Mouse (Mus musculus): ENCODE measurements around the gene Tnip3. TPM values are rescaled to one million over a fixed set of nuclear protein-coding genes. Genes with fewer than 3 reads are reported as not detected.

Tnip3 gene
- polyA plus RNA-seq, 1 experiment from 2014 or later = 0.84 TPM

DNA sequence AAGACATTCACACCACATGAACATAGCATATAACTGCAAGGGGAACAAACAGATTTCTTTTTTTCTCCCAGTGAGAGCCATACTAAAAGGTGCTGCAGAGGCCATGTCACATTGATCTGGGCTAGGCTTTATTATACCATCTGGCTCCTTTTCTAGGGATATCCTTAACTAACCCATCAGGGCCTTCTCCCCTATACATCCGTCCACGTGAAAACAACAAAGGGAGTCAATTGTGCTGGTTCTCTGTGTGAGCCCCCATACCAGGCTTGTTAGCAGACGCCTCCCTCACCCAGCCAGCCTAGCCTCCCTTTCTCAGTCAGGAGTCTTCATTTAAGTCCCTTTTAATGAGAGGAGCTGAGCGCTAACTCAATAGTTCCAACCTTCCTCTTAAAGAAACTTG, 119.0 kb downstream of the Tnip3 start:
- Histone ChIP-seq H3K9ac (ENCODE audit: low read length) (no peak overlapping the region), H3K27ac (replicated peaks) (no peak overlapping the region), H3K9me3 (ENCODE audit: control insufficient read depth, low read length) (no peaks in the 10 kb centered on the region), H3K4me2 (replicated peaks; ENCODE audit: low read depth) (no peak overlapping the region), H3K36me3 (ENCODE audit: control insufficient read depth, insufficient read depth, low read length) (no peaks in the 10 kb centered on the region), H3K4me1 (replicated peaks; ENCODE audit: control insufficient read depth, insufficient read depth) (no peaks in the 10 kb centered on the region), H3K4me3 (ENCODE audit: low read depth, low read length) (no peak overlapping the region), H3K27me3 (ENCODE audit: control insufficient read depth, insufficient read depth, low read length) (no peaks in the 10 kb centered on the region)
- ATAC-seq (ENCODE audit: low FRiP score, low TSS enrichment) (no peak), DNase-seq (ENCODE audit: low spot score) (no peak)
- TF ChIP-seq CTCF (IDR thresholded peaks at IDR 0.05; ENCODE audit: low read depth) (no peak), EP300 (optimal IDR thresholded peaks at IDR 0.05) (no peak)
- WGBS = 67% methylated on average over 4 of the region's 4 CpGs

DNA sequence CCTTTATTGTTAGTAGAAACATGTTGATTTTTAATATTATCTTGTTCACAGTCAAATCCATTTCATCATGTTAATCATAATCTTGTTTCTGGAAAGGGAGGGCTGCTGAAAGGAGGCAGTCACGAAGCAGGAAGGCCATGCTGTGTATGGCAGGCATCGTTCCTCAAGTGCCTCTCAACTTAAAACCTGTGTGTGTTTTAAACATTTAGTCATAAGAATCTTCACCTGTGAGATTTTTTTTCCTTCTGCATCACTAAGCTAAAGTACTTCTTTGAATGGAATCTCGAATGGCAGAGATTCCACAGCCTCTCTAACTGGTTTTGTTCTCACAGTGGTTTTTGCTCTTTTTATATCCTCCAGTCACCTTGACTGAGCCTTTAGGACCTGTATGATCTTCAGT, 121.3 kb downstream of the Tnip3 start:
- 65% methylated on average over 3 of the region's 3 CpGs for WGBS
- no peak for TF ChIP-seq CTCF (IDR thresholded peaks at IDR 0.05; ENCODE audit: low read depth)
- TF ChIP-seq EP300 (optimal IDR thresholded peaks at IDR 0.05) = no peak
- no peak overlapping the region for H3K4me3 ChIP-seq (ENCODE audit: low read depth, low read length)
- ATAC-seq (ENCODE audit: low FRiP score, low TSS enrichment) = no peak
- DNase-seq (ENCODE audit: low spot score) = no peak
- no peak overlapping the region for H3K27ac ChIP-seq (replicated peaks)
- no peaks in the 10 kb centered on the region for H3K36me3 ChIP-seq (ENCODE audit: control insufficient read depth, insufficient read depth, low read length)
- no peaks in the 10 kb centered on the region for H3K9me3 ChIP-seq (ENCODE audit: control insufficient read depth, low read length)
- no peaks in the 10 kb centered on the region for H3K4me1 ChIP-seq (replicated peaks; ENCODE audit: control insufficient read depth, insufficient read depth)
- no peak overlapping the region for H3K9ac ChIP-seq (ENCODE audit: low read length)
- H3K4me2 ChIP-seq (replicated peaks; ENCODE audit: low read depth) = no peak overlapping the region
- no peaks in the 10 kb centered on the region for H3K27me3 ChIP-seq (ENCODE audit: control insufficient read depth, insufficient read depth, low read length)

DNA sequence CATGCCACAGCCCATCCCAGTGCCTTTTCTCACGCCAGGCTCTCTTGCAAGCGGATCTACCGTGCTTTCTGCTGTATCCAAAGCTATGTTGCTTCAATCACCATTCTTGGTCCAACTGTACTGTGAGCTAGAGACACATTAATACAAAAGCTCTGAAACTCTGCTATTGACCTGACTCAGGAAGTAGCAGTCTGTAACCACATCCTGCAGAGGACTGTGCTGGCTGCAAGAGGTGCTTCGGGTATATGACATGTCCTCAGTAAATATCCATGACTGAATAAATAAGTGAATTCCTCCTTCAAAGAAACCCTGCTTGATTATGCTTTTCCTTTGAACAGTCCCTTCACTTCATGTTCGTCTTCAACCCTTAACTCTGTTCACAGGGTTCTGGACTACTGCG, 122.6 kb downstream of the Tnip3 start:
- H3K4me3 ChIP-seq (ENCODE audit: low read depth, low read length) = no peak overlapping the region
- DNase-seq (ENCODE audit: low spot score) = no peak
- WGBS = 79% methylated on average over 6 of the region's 6 CpGs
- H3K27ac ChIP-seq (replicated peaks) = no peak overlapping the region
- no peaks in the 10 kb centered on the region for H3K36me3 ChIP-seq (ENCODE audit: control insufficient read depth, insufficient read depth, low read length)
- no peak overlapping the region for H3K4me2 ChIP-seq (replicated peaks; ENCODE audit: low read depth)
- no peak for ATAC-seq (ENCODE audit: low FRiP score, low TSS enrichment)
- H3K4me1 ChIP-seq (replicated peaks; ENCODE audit: control insufficient read depth, insufficient read depth) = no peaks in the 10 kb centered on the region
- no peaks in the 10 kb centered on the region for H3K27me3 ChIP-seq (ENCODE audit: control insufficient read depth, insufficient read depth, low read length)
- H3K9me3 ChIP-seq (ENCODE audit: control insufficient read depth, low read length) = no peaks in the 10 kb centered on the region
- TF ChIP-seq CTCF (IDR thresholded peaks at IDR 0.05; ENCODE audit: low read depth) = no peak
- no peak for TF ChIP-seq EP300 (optimal IDR thresholded peaks at IDR 0.05)
- H3K9ac ChIP-seq (ENCODE audit: low read length) = no peak overlapping the region

DNA sequence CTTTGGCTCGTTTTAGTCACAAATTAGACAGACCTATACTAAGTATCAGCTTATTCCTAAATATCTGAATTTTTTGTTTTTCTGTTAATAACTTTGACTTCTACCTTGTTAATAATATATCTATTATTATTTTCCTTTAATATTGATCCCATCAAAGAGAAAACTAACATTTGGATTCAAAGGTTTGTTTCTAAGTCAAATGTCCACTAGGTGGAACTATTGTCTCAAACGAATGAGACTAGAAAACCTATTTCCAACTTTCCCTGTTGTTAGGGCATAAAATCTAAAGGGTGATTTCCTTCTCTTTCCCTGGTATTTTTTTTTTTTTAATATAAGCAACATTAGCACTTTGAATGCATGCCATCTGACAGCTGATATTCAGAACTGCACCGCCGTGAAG, 126.3 kb downstream of the Tnip3 start:
- TF ChIP-seq EP300 (optimal IDR thresholded peaks at IDR 0.05) = no peak
- TF ChIP-seq CTCF (IDR thresholded peaks at IDR 0.05; ENCODE audit: low read depth) = peak; percentile 77
- Histone ChIP-seq H3K36me3 (ENCODE audit: control insufficient read depth, insufficient read depth, low read length) (no peaks in the 10 kb centered on the region), H3K4me2 (replicated peaks; ENCODE audit: low read depth) (no peak overlapping the region), H3K27ac (replicated peaks) (no peak overlapping the region), H3K4me1 (replicated peaks; ENCODE audit: control insufficient read depth, insufficient read depth) (no peaks in the 10 kb centered on the region), H3K9me3 (ENCODE audit: control insufficient read depth, low read length) (no peaks in the 10 kb centered on the region), H3K27me3 (ENCODE audit: control insufficient read depth, insufficient read depth, low read length) (no peaks in the 10 kb centered on the region), H3K4me3 (ENCODE audit: low read depth, low read length) (no peak overlapping the region), H3K9ac (ENCODE audit: low read length) (no peak overlapping the region)
- DNase-seq (ENCODE audit: low spot score) (no peak), ATAC-seq (ENCODE audit: low FRiP score, low TSS enrichment) (no peak)
- WGBS = 23% methylated on average over 4 of the region's 4 CpGs

DNA sequence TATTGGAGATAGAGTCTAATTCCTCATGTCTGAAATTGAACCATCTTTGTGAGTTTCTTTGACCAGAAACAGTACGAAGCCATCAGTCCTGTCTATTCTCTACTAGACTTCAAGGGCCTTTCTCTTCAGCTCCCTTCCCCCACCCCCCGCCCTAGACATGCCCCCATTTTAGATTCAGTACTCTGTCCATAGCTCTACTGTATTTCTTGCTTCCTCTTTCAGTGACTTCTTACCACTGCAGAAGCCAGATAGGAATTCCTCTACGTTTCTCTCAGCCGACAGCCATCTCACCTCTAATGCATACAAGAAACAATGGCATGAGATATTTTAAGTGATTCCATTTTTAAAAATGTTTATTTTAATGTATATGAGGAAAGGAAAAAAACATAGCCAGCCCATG, 136.2 kb downstream of the Tnip3 start:
- no peak overlapping the region for H3K4me2 ChIP-seq (replicated peaks; ENCODE audit: low read depth)
- no peaks in the 10 kb centered on the region for H3K27me3 ChIP-seq (ENCODE audit: control insufficient read depth, insufficient read depth, low read length)
- no peak overlapping the region for H3K9ac ChIP-seq (ENCODE audit: low read length)
- no peak overlapping the region for H3K27ac ChIP-seq (replicated peaks)
- no peak overlapping the region for H3K4me3 ChIP-seq (ENCODE audit: low read depth, low read length)
- H3K9me3 ChIP-seq (ENCODE audit: control insufficient read depth, low read length) = no peaks in the 10 kb centered on the region
- no peaks in the 10 kb centered on the region for H3K36me3 ChIP-seq (ENCODE audit: control insufficient read depth, insufficient read depth, low read length)
- 63% methylated on average over 4 of the region's 4 CpGs for WGBS
- DNase-seq (ENCODE audit: low spot score) = no peak
- TF ChIP-seq EP300 (optimal IDR thresholded peaks at IDR 0.05) = no peak
- TF ChIP-seq CTCF (IDR thresholded peaks at IDR 0.05; ENCODE audit: low read depth) = no peak
- H3K4me1 ChIP-seq (replicated peaks; ENCODE audit: control insufficient read depth, insufficient read depth) = no peaks in the 10 kb centered on the region
- ATAC-seq (ENCODE audit: low FRiP score, low TSS enrichment) = no peak

DNA sequence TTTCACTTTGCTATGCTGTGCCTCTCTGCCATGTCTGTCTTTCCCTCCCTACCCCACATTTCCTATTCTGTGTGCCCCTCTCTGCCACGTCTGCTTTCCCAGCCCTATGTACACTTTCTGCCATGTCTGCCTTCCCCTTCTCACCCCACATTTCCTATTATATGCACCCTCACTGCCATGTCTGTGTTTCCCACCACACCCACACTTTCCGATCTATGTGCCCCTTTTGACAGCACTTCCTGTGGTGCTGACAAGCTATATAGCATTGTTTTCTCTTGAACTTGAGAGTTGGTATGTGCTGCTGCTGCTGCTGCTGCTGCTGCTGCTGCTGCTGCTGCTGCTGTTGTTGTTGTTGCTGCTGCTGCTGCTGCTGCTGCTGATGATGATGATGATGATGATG, 136.9 kb downstream of the Tnip3 start:
- DNase-seq (ENCODE audit: low spot score) = no peak
- Histone ChIP-seq H3K9me3 (ENCODE audit: control insufficient read depth, low read length) (no peaks in the 10 kb centered on the region), H3K9ac (ENCODE audit: low read length) (no peak overlapping the region), H3K27me3 (ENCODE audit: control insufficient read depth, insufficient read depth, low read length) (no peaks in the 10 kb centered on the region), H3K4me2 (replicated peaks; ENCODE audit: low read depth) (no peak overlapping the region), H3K4me1 (replicated peaks; ENCODE audit: control insufficient read depth, insufficient read depth) (no peaks in the 10 kb centered on the region), H3K27ac (replicated peaks) (no peak overlapping the region), H3K4me3 (ENCODE audit: low read depth, low read length) (no peak overlapping the region), H3K36me3 (ENCODE audit: control insufficient read depth, insufficient read depth, low read length) (no peaks in the 10 kb centered on the region)
- TF ChIP-seq EP300 (optimal IDR thresholded peaks at IDR 0.05) (no peak), CTCF (IDR thresholded peaks at IDR 0.05; ENCODE audit: low read depth) (no peak)
- ATAC-seq (ENCODE audit: low FRiP score, low TSS enrichment) = no peak
- WGBS = 62% methylated on average over 2 of the region's 2 CpGs

Data from stomach, postnatal 0 days (tissue).